Mouse (Mus musculus): Measurements from ENCODE around the gene Gdpd5.

The Gdpd5 gene

GRCm38 (mm10) chr7:99445833-99446232, 64.6 kb downstream of the Gdpd5 start:
- no peak for DNase-seq

GRCm38 (mm10) chr7:99447323-99447722, 66.1 kb downstream of the Gdpd5 start:
- no peak for DNase-seq

GRCm38 (mm10) chr7:99448619-99449018, 67.4 kb downstream of the Gdpd5 start:
- DNase-seq = no peak

GRCm38 (mm10) chr7:99449063-99449462, 67.8 kb downstream of the Gdpd5 start:
- DNase-seq = no peak

- no peak for DNase-seq
Observed at GRCm38 (mm10) chr7:99449751-99450150, 68.5 kb downstream of the Gdpd5 start.

- DNase-seq = peak; percentile 87
Observed at GRCm38 (mm10) chr7:99450703-99451102, 69.5 kb downstream of the Gdpd5 start.

- no peak for DNase-seq
Observed at GRCm38 (mm10) chr7:99452859-99453258, 71.6 kb downstream of the Gdpd5 start.

GRCm38 (mm10) chr7:99454044-99454443, 72.8 kb downstream of the Gdpd5 start:
- no peak for DNase-seq

- no peak for DNase-seq
Observed at GRCm38 (mm10) chr7:99458849-99459248, 77.6 kb downstream of the Gdpd5 start.

GRCm38 (mm10) chr7:99459888-99460652, 78.9 kb downstream of the Gdpd5 start:
- no peak for DNase-seq

- no peak for DNase-seq
Observed at GRCm38 (mm10) chr7:99463120-99463519, 81.9 kb downstream of the Gdpd5 start.

- DNase-seq = peak; percentile 41
Observed at GRCm38 (mm10) chr7:99465811-99466210, 84.6 kb downstream of the Gdpd5 start, which contains the start of gene Klhl35. Klhl35 (plus strand) TSS chr7:99466004.

- peak; percentile 79 for DNase-seq
Observed at GRCm38 (mm10) chr7:99467916-99468282, 86.7 kb downstream of the Gdpd5 start.

GRCm38 (mm10) chr7:99468283-99469132, 87.3 kb downstream of the Gdpd5 start:
- DNase-seq = peak; percentile 88

- peak; percentile 84 for DNase-seq
Observed at GRCm38 (mm10) chr7:99469680-99470405, 88.6 kb downstream of the Gdpd5 start.

GRCm38 (mm10) chr7:99471578-99471977, 90.4 kb downstream of the Gdpd5 start:
- DNase-seq = no peak

- DNase-seq = no peak
Observed at GRCm38 (mm10) chr7:99473638-99474407, 92.6 kb downstream of the Gdpd5 start.

- DNase-seq = peak; percentile 82
Observed at GRCm38 (mm10) chr7:99474836-99475561, 93.8 kb downstream of the Gdpd5 start.

GRCm38 (mm10) chr7:99475562-99475911, 94.3 kb downstream of the Gdpd5 start:
- no peak for DNase-seq

- no peak for DNase-seq
Observed at GRCm38 (mm10) chr7:99476558-99477114, 95.4 kb downstream of the Gdpd5 start.

GRCm38 (mm10) chr7:99477235-99477634, 96.0 kb downstream of the Gdpd5 start:
- no peak for DNase-seq

GRCm38 (mm10) chr7:99482637-99483036, 101.4 kb downstream of the Gdpd5 start:
- DNase-seq = no peak
